Mouse (Mus musculus) ES-Bruce4 (cell line): Measurements from ENCODE around the gene Ccdc96. TPM values are rescaled to one million over a fixed set of nuclear protein-coding genes. Genes with fewer than 3 reads are reported as not detected.

ENCODE experiments used
- H3K27ac ChIP-seq: 2 replicates; pipeline ENCODE4 v1.5.1; 2012; ENCODE audit warnings: low read length, inconsistent platforms; ENCODE audit not compliant: insufficient read depth
- H3K27me3 ChIP-seq: 2 replicates; pipeline ENCODE4 v1.6.1; 2012; ENCODE audit warnings: mild to moderate bottlenecking, low read length, inconsistent platforms; ENCODE audit not compliant: control insufficient read depth, poor library complexity, insufficient read depth, severe bottlenecking
- H3K36me3 ChIP-seq: 2 replicates; pipeline ENCODE4 v1.6.1; 2012; ENCODE audit warnings: inconsistent platforms, mild to moderate bottlenecking, low read length, moderate library complexity; ENCODE audit not compliant: control insufficient read depth, poor library complexity, insufficient read depth, severe bottlenecking
- H3K4me1 ChIP-seq: one replicate; pipeline ENCODE4 v1.8.1; 2011; ENCODE audit warnings: low read length; ENCODE audit not compliant: control insufficient read depth, insufficient read depth
- H3K4me3 ChIP-seq: 2 replicates; pipeline ENCODE4 v1.5.1; 2011; ENCODE audit warnings: low read depth, mild to moderate bottlenecking, low read length
- H3K9ac ChIP-seq: 2 replicates; pipeline ENCODE4 v1.6.1; 2012; ENCODE audit warnings: low read depth, mild to moderate bottlenecking, inconsistent platforms; ENCODE audit not compliant: poor library complexity, severe bottlenecking
- H3K9me3 ChIP-seq: replicated peaks from 2 replicates; pipeline ENCODE4 v1.6.1; 2012; ENCODE audit warnings: mild to moderate bottlenecking, low read length, inconsistent platforms; ENCODE audit not compliant: control insufficient read depth, poor library complexity, insufficient read depth, severe bottlenecking
- CTCF ChIP-seq: IDR thresholded peaks from one replicate; pipeline ENCODE4 v1.8.1; 2011; ENCODE audit warnings: low read depth, low read length
- EP300 ChIP-seq: IDR thresholded peaks from 2 replicates; pipeline ENCODE4 v1.6.1; 2011; ENCODE audit warnings: low read depth, low read length; ENCODE audit not compliant: insufficient read depth
- POLR2A ChIP-seq: IDR thresholded peaks from one replicate; pipeline ENCODE4 v1.8.1; 2011; ENCODE audit warnings: low read length; ENCODE audit not compliant: insufficient read depth
- polyA plus RNA-seq: library from polyadenylated mRNA; stranded (reverse); fragments of >200 nt; gene quantifications from 2 replicates; pipeline ENCODE4 v1.2.4, GENCODE M21; 2011; ENCODE audit warnings: low read depth; ENCODE audit not compliant: missing spikeins, insufficient read depth, insufficient read length

Gene Ccdc96
- polyA plus RNA-seq, 1 experiment: 0.33 TPM

- Histone ChIP-seq H3K27me3 (no peaks in the 10 kb centered on the region), H3K36me3 (no peaks in the 10 kb centered on the region), H3K9me3 (no peaks in the 10 kb centered on the region), H3K9ac (no peak overlapping the region), H3K4me3 (no peak overlapping the region), H3K4me1 (no peaks in the 10 kb centered on the region), H3K27ac (no peak overlapping the region)
- no peak for TF ChIP-seq EP300
- TF ChIP-seq CTCF: no peak
- no peak for TF ChIP-seq POLR2A
These were observed 50.2 kb downstream of the Ccdc96 start for GRCm38 (mm10) chr5:36534455-36535030.

GRCm38 (mm10) chr5:36535438-36536176 lies 51.2 kb downstream of the Ccdc96 start:
- TF ChIP-seq POLR2A (no peak), CTCF (no peak), EP300 (no peak)
- Histone ChIP-seq H3K27ac (no peak overlapping the region), H3K9me3 (no peaks in the 10 kb centered on the region), H3K9ac (no peak overlapping the region), H3K27me3 (no peaks in the 10 kb centered on the region), H3K36me3 (no peaks in the 10 kb centered on the region), H3K4me3 (no peak overlapping the region), H3K4me1 (no peaks in the 10 kb centered on the region)

GRCm38 (mm10) chr5:36536424-36536823 lies 52.0 kb downstream of the Ccdc96 start:
- no peaks in the 10 kb centered on the region for H3K4me1 ChIP-seq
- no peaks in the 10 kb centered on the region for H3K36me3 ChIP-seq
- H3K9ac ChIP-seq: no peak overlapping the region
- no peaks in the 10 kb centered on the region for H3K27me3 ChIP-seq
- no peaks in the 10 kb centered on the region for H3K9me3 ChIP-seq
- no peak overlapping the region for H3K27ac ChIP-seq
- TF ChIP-seq CTCF: no peak
- TF ChIP-seq POLR2A: no peak
- TF ChIP-seq EP300: no peak
- no peak overlapping the region for H3K4me3 ChIP-seq

Other genes with a start within 250 kb of the Ccdc96 start
- 1.0 and 1.2 TPM in 2 replicates for gene Sorcs2, start 86.4 kb upstream of the Ccdc96 start, polyA plus RNA-seq
- gene Grpel1, start 19.6 kb upstream of the Ccdc96 start, polyA plus RNA-seq: 28.8 and 28.9 TPM in 2 replicates
- gene Tada2b, start 303 bp upstream of the Ccdc96 start, polyA plus RNA-seq: 6.8 and 8.4 TPM in 2 replicates
- 28.8 and 31.7 TPM in 2 replicates for gene Tbc1d14, start 108.7 kb downstream of the Ccdc96 start, polyA plus RNA-seq
- gene D5Ertd579e, start 211.4 kb downstream of the Ccdc96 start, polyA plus RNA-seq: 44.1 and 44.8 TPM in 2 replicates